Mouse (Mus musculus): Measurements from ENCODE around the gene Foxa3.

GRCm38 (mm10) chr7:19014452-19014851 is 8.9 kb downstream of the Foxa3 start:
- TF ChIP-seq POLR2A (IDR thresholded peaks at IDR 0.05; ENCODE audit: insufficient read depth, low read depth, low read length): no peak
- no peak for TF ChIP-seq CTCF (IDR thresholded peaks at IDR 0.05)
